Mouse (Mus musculus): ENCODE measurements at regions not wholly inside any gene's neighbourhood (a gene's known extent, or its start where the extent isn't known, plus 50 kb on each side); places are given as distances from the start of the nearest gene placed in this dataset.

- TF ChIP-seq CTCF (IDR thresholded peaks at IDR 0.05; ENCODE audit: extremely low read depth, insufficient read depth, low read length) (no peak), POLR2A (IDR thresholded peaks at IDR 0.05; ENCODE audit: extremely low read depth, insufficient read depth, low read length) (no peak)
These were observed 511.5 kb downstream of the Phf3 start for GRCm38 (mm10) chr1:30362072-30362769.

Data from cortical plate, adult 2 months (tissue).